Mouse (Mus musculus): ENCODE results near the gene Csgalnact2.

DNA sequence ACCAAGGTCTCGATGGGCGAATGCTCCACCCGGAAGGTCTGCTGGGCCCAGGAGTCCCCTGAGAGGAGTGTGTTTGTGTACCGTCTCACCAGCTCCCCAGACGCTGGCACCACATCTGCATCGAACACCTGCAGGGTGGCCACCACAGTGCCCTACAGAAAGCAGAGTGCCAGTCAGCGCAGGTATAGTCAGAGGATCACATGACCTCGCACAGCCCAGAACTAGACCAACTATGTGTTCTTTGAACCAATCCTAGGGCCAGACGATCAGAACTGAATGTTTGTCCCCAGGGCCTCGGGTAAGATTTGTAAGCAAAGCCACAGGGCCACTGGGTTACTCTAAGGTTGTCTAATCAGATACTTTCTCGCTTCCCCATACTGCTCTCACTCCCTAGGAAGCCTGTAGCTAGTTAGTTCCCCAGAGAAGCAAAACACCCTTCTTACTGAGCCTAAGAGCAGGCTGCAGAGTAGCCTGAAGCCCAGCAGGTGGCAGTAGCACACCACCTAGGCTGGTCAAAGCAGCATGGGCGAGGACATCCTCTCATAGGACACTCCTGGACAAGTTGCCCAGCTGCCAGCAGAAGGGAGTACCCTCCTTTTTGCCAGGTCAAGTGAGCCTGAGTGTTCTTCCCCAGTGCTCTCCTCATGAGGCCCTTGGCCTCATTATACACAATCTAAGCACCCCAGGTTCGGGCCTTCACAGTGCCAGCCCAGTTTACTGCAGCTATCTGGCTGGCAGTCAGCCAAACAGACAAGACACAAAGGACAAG is 40.6 kb upstream of the Csgalnact2 start:
- TF ChIP-seq POLR2A (IDR thresholded peaks at IDR 0.05; ENCODE audit: extremely low read depth, insufficient read depth, low read length) (no peak), CTCF (IDR thresholded peaks at IDR 0.05; ENCODE audit: low read depth, low read length) (peak; percentile 100)
